Mouse (Mus musculus) erythroblast, embryonic 14.5 days (primary cell): ENCODE results near the gene Gm2a.

Source experiments
- GATA1 ChIP-seq: IDR thresholded peaks from 2 replicates; pipeline ENCODE4 v1.6.1; 2012; ENCODE audit warnings: low read length, inconsistent platforms, mixed read lengths
- TAL1 ChIP-seq: IDR thresholded peaks from 3 replicates; pipeline ENCODE4 v1.6.1; 2012; ENCODE audit warnings: low read length, inconsistent platforms, mixed read lengths

DNA sequence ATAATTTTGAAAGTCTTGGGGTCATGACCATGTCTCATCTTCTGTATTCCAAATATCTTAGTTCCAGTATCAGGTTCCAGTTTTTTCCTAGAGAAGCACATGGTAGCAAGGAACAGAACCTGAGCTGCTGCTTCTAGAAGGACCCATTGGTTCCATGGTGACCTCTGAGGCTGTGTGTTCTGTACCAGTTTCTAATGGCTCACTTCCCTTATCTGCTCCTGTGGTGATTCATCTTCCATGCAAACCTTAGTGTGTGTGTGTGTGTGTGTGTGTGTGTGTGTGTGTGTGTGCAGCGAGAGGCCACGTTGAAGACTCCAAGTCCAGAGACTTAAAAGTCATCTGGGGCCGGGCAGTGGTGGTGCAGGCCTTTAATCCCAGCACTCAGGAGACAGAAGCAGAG lies 18.1 kb downstream of the Gm2a start:
- no peak for TF ChIP-seq TAL1
- no peak for TF ChIP-seq GATA1
